Comparison of ENCODE assay signal across 8 mouse cellular contexts in the genomic region with DNA sequence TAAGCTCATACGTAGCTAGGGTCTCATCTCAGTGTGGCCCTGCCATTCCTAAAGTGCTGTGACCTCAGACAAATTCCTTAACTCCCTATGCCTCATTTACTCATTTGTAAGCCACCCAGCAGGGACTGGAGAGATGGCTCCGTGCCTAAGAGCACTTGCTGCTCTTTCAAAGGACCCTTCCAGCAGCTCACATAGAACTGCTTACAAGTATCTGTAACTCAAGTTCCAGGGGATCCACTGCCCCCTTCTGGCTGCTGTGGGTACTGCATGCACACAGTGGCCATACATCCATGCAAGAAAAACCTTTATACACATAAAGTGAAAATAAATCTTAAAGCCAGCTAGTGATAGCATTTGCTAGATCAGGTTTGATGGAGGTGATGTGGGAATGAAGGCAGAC. TPM values are rescaled to one million over a fixed set of nuclear protein-coding genes. Genes with fewer than 3 reads are reported as not detected.
DNase-seq lines count a peak whose midpoint lies in the region; ATAC-seq lines count a peak whose summit lies in the region.

No protein-coding gene starts in this region.

- 52% methylated on average over 2 of the region's 2 CpGs for WGBS in liver, embryonic 13.5 days (ENCODE audit: insufficient replicate concordance)

- no peak for ATAC-seq in liver, embryonic 13.5 days (ENCODE audit: low read depth)

- no peaks in the 10 kb centered on the region for H3K36me3 ChIP-seq in liver, embryonic 13.5 days

- H3K4me2 ChIP-seq in liver, embryonic 13.5 days = no peak overlapping the region

- H3K4me3 ChIP-seq in liver, embryonic 13.5 days (replicated peaks) = no peak overlapping the region

- no peaks in the 10 kb centered on the region for H3K27me3 ChIP-seq in liver, embryonic 13.5 days

- no peaks in the 10 kb centered on the region for H3K9me3 ChIP-seq in liver, embryonic 13.5 days (replicated peaks)

- peak; percentile 17 for DNase-seq in gastrocnemius, adult 18-20 months (ENCODE audit: low spot score)
- no peak for DNase-seq in gastrocnemius, postnatal 14 days
- peak; percentile 44 to 51 for DNase-seq in right cerebral cortex, postnatal 10 days (ENCODE audit: low spot score in 2 of 2)
- no peak for DNase-seq in right cerebral cortex, postnatal 25 days
- peak; percentile 71 for DNase-seq in embryo, embryonic 10 days (ENCODE audit: low spot score)
- peak; percentile 49 for DNase-seq in liver, embryonic 13.5 days
- DNase-seq in spleen, adult 18-20 months = peak; percentile 51 to 76
- no peak for DNase-seq in urinary bladder, postnatal 4 days (ENCODE audit: low spot score in 2 of 2)

- intact Hi-C loops in gastrocnemius, postnatal 14 days (cut with DNase I; ENCODE audit: low total_unique reads) = loop anchor here (5.0 kb wide), 1 partner anchor 48 kb away; no protein-coding TSS in a partner anchor

- no peak overlapping the region for H3K9ac ChIP-seq in liver, embryonic 13.5 days

- H3K27ac ChIP-seq in liver, embryonic 13.5 days = no peak overlapping the region

- peaks cover 25% of the 10 kb centered on the region for H3K4me1 ChIP-seq in liver, embryonic 13.5 days (replicated peaks)

RNA-seq across cellular contexts. Expression of gene Itpr3, which starts 28.6 kb away (rescaled TPM):
- 1 to 10 TPM; 1.4 to 2.2 TPM for total RNA-seq in gastrocnemius, adult 18-20 months (2021)
- total RNA-seq in gastrocnemius, postnatal 14 days (2021) = 1 to 10 TPM; 4.2 to 5.7 TPM
- 0.48 and 0.56 TPM in 2 replicates for polyA plus RNA-seq in liver, embryonic 13.5 days (2015; fragmentation: Nextera tagmentation; extraction: Ambion mirVana)

RNA-seq across cellular contexts. Expression of gene Uqcc2, which starts 48.0 kb away (rescaled TPM):
- 100 to 1,000 TPM; 426 to 428 TPM for total RNA-seq in gastrocnemius, adult 18-20 months (2021)
- total RNA-seq in gastrocnemius, postnatal 14 days (2021) = 100 to 1,000 TPM; 342 TPM
- polyA plus RNA-seq in liver, embryonic 13.5 days (2015; fragmentation: Nextera tagmentation; extraction: Ambion mirVana) = 211 and 216 TPM in 2 replicates

RNA-seq across cellular contexts. Expression of gene Bak1, which starts 56.9 kb away (rescaled TPM):
- 10 to 100 TPM; 18.0 to 20.0 TPM for total RNA-seq in gastrocnemius, adult 18-20 months (2021)
- 10 to 100 TPM; 24.7 to 27.9 TPM for total RNA-seq in gastrocnemius, postnatal 14 days (2021)
- polyA plus RNA-seq in liver, embryonic 13.5 days (2015; fragmentation: Nextera tagmentation; extraction: Ambion mirVana) = 2.4 and 3.0 TPM in 2 replicates

Comparison
In these comparisons a context has a peak if more than half of its experiments do, and no peak if none do; other contexts are left out.
1. DNase-seq: peak in gastrocnemius, adult 18-20 months (single experiment), right cerebral cortex, postnatal 10 days (2 of 2), embryo, embryonic 10 days (single experiment), liver, embryonic 13.5 days (single experiment) and spleen, adult 18-20 months (2 of 2); none in gastrocnemius, postnatal 14 days (single experiment), right cerebral cortex, postnatal 25 days (single experiment) and urinary bladder, postnatal 4 days (0 of 2).